Mouse (Mus musculus) mammary gland, adult 2 months (tissue): Measurements from ENCODE around the gene Triml2. TPM values are rescaled to one million over a fixed set of nuclear protein-coding genes. Genes with fewer than 3 reads are reported as not detected.

Experiments
- polyA plus RNA-seq: library from polyadenylated mRNA; depleted of rRNA; stranded (reverse); fragments of >200 nt; gene quantifications from 2 replicates; pipeline ENCODE4 v1.2.3, GENCODE M21; 2012; ENCODE audit warnings: low replicate concordance; rRNA removed

Triml2 gene
- not detected in 2 replicates for polyA plus RNA-seq

DNA sequence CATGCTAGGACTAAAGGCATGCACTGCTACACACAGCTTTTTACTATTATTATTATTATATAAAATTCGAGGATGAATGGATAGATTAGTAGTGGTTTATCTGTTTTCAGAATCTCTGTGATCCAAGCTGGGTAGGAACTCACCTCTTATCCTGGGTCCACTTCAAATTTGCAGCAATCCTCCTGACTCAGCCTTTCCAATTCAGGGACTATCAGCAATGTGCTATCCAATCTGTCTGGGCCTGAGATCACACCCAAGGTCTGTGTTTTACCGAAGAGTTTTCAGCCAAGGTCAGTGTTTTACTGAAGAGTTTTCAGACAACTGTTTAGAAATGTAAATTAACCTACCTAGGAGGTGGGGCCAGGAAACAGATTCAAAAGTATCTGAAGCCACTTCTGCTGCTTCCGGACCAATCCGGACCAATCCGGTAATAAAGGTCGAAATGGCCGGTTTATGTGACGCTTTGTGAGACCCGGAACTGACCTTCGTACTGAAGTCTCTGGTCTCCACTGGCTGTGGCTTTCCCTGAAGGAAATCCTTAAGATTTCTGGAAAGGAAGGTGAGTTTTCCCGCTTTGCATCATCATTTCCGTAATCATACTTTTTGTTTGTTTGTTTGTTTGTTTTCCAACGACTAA is at the start of gene Triml2:
Gene Triml2 (plus strand): TSS at position 488 of the 637 bp plus-strand sequence.

DNA sequence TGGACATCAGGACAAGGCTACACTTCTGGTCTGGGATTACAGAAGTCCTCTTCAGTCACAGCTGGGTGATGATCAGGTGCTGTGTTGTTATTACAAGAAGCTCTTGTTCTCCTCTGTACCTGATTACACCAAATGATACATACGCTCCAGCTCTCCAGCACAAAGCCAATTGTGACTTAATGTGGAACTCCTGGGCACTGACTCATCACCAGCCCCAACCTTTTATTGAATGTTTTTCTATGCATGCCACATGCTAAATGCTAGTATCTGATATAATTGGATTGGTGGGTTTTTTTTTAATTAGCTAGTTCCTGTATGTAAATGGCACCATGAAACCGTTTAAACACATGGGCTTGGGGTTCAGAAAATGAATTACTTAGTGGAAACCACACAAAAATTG is 39.0 kb upstream of the Triml2 start, which contains the start of gene Triml1:
Gene Triml1 (minus strand): TSS at position 101 of the 400 bp plus-strand sequence.

Other genes with a start within 250 kb of the Triml2 start
- gene Triml1, start 39.1 kb upstream of the Triml2 start, polyA plus RNA-seq = not detected in 2 replicates
- gene Zfp42, start 126.4 kb downstream of the Triml2 start, polyA plus RNA-seq = not detected in 2 replicates